Mouse (Mus musculus) cerebellum, adult (tissue): ENCODE measurements around the gene Apol9b.

Experiments
- ATAC-seq: cut with Nextera tagmentation; 2 replicates; pipeline ENCODE4 v1.9.2; 2017; ENCODE audit warnings: mild to moderate bottlenecking, moderate library complexity, mixed read lengths; ENCODE audit not compliant: insufficient number of reproducible peaks, low FRiP score, low TSS enrichment

Gene Apol9b

GRCm38 (mm10) chr15:77745081-77745480 is 16.2 kb downstream of the Apol9b start:
- no peak for ATAC-seq

GRCm38 (mm10) chr15:77746326-77746725 is 17.5 kb downstream of the Apol9b start:
- no peak for ATAC-seq

- no peak for ATAC-seq
Observed at GRCm38 (mm10) chr15:77748414-77748813, 19.6 kb downstream of the Apol9b start.

DNA sequence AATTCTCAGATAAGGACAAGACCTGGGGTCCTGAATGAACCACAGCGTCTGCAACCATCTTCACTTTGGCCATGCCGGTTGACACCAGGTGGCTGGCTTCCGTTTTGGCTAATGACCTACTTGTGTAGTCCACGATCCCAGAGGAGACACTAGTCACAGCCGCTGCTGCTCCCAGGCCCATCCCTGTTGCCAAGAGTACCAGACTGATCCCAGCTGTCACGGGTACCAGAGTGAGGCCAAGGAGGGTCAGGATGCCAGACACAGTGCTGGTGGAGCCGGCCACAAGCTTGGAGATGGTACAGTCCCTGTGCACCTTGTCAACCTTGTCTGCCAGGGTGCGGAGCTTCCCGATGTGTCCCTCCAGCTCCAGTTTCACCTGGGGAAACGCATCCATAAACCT is 20.9 kb downstream of the Apol9b start:
- ATAC-seq, result peak; percentile 89

DNA sequence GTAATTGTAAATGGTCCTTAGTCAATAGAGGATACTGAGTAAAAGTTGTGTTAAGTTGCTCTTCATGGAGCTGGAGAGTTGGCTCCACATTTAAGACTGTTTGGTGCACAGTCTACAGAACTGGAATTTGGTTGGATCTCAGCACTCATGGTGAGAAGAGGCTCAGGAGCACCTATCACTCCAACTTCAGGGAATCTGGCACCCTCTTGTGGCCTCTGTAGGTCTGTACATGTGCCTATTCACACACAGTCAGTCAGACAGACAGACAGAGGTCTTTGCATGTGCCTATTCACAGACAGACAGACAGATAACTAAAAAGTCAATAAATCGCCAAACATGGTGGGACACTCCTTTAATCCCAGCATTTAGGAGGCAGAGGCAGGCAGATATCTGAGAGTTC is 21.6 kb downstream of the Apol9b start:
- no peak for ATAC-seq

DNA sequence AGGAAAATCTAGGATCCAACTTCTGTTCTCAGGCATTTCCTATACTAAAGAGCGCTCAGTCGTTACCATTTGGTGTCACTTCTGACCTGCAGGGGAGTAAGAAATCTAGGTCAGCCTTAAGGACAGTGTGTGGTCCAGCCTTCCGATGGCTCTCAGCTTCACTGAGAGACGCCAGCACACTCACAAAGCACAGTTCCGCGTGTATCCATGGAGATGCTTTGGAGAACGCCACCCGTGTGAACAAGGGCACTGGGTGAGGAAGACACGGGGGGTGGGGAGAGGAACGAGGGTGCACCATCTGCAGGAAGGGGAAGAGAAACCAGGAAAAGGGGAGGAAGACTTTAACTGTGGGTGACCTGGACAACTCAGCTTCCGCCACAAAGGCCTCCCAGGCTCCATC is 23.6 kb downstream of the Apol9b start:
- no peak for ATAC-seq

DNA sequence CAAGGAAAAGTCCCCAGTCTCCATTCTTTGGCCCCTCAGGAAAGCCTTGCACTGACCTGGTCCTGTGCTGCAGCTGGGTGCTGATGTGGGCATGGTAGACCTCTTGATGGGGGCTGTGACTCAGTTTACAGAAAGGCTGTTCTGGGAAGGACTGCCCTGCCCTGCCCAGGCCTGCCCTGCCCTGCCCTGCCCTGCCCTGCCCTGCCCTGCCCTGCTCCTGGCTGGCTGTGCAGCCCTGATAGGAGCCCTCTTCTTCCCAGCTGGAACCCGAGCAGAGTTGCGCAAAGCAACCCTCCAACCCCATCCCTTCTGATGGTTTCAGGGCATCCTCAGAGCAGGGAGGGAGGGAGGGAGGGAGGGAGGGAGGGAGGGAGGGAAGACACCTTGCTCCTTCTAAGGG is 26.3 kb downstream of the Apol9b start:
- no peak for ATAC-seq

DNA sequence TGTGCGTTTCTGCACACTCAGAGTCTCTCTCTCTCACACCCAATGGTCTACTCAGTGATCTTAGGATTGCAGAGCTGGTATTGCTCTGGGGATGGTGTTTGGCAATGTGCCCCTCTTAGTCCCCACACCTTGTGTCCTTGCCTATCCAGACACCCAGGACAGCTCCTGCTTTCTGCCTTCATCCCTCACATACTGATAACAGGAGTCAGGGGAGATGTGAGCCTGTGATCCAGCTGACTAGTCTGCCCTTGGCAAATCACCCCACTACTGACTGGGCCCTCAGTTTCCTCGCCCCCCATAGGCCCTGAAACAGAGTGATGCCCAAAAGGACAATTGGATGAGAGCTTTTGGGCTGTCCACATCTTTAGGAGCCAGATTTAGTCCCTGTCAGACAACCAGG is 27.2 kb downstream of the Apol9b start:
- ATAC-seq, result no peak

- ATAC-seq, result peak; percentile 57
Observed at GRCm38 (mm10) chr15:77756848-77757247, 28.0 kb downstream of the Apol9b start, which contains the start of gene Apol8. Gene Apol8, minus strand, starts transcription at chr15:77757003.

- no peak for ATAC-seq
Observed at GRCm38 (mm10) chr15:77757586-77758226, 28.9 kb downstream of the Apol9b start.

DNA sequence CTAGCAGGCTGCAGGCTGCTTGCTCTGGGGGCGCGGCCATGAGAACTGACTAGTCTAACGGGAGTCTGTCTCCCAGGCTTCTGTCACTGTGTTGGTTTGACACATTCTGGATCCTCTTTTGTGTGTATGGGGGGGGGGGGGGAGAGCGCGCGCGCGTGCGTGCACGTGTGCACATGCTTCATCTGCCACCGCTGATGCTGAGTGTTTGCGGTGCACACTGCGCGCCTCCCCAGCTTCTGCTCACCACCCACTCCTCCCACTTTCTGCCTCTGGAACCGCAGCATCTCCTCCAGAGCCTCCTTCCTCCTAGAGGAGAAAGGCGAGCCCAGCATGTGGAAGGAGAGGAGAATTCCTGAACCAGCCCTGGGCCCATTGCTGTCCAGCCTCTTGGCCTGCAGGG is 31.2 kb downstream of the Apol9b start:
- ATAC-seq, result no peak

DNA sequence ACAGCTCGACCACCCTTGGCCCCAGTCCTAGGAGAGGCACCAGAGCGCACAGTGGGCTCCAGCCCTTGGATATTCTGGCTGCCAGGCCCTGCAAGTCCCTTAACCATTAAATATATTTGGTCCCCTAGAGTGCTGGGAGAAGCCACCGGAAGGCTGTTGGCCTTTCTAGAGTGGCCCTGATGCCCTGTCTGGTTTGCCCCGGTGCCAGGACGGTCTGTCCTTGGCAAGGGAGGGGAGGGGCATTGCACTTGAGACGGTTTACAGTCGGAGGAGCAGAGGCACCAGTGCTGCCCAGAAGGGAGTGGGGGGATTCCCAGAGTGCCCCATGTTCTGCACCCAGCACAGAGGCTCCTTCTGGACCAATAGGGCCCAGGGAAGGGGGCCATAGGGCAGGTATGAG is 32.2 kb downstream of the Apol9b start:
- ATAC-seq, result no peak

GRCm38 (mm10) chr15:77761561-77762380 is 32.9 kb downstream of the Apol9b start:
- no peak for ATAC-seq

- ATAC-seq, result no peak
Observed at GRCm38 (mm10) chr15:77763050-77763449, 34.2 kb downstream of the Apol9b start.

GRCm38 (mm10) chr15:77763702-77764101 is 34.9 kb downstream of the Apol9b start:
- ATAC-seq, result no peak

GRCm38 (mm10) chr15:77764391-77765006 is 35.7 kb downstream of the Apol9b start:
- ATAC-seq, result no peak

DNA sequence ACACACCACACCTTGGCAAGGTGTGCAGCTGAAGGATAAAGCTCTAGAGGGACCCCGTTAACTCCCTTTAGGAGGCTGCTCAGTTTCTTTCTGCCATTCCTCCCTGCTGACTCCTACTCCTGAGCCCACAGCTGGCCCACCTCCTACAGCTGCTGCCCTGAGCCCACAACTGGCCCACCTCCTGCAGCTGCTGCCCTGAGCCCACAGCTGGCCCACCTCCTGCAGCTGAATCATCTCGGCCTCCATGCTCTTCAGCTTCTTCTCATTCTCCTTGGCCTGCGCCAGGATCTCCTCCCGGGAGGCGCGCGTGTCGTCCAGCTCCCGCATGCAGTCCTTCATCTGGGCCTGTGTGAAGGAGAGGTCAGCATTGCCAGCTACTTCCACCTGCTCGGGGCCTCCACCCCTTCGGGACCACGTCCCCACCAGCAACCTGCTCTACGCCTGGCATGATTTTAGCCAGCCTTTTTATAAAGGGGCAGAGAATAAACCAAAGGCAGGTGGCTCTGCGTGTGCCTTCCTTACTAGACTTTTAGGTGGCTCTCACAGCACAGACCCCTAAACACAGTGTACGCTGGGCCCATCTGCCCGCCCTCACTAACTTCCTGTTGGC is 36.8 kb downstream of the Apol9b start:
- ATAC-seq, result no peak

DNA sequence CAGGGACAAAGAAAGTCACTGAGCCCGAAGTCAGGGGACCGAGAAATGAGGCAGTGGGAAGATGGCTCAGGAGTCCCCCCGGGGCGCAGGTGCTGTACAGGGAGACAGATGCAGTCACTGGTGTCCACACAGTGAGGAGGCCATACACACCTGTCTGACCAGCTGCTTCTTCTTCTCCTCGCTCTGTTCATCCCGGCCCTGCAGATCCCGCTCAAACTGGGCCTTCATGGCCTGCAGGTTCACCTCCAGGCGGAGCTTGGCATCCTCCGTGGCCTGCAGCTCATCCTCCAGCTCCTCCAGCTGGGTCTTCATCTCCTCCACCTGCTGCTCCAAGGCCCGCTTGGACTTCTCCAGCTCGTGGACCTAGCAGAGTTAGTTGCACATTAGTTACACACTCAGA is 38.1 kb downstream of the Apol9b start:
- ATAC-seq, result no peak

DNA sequence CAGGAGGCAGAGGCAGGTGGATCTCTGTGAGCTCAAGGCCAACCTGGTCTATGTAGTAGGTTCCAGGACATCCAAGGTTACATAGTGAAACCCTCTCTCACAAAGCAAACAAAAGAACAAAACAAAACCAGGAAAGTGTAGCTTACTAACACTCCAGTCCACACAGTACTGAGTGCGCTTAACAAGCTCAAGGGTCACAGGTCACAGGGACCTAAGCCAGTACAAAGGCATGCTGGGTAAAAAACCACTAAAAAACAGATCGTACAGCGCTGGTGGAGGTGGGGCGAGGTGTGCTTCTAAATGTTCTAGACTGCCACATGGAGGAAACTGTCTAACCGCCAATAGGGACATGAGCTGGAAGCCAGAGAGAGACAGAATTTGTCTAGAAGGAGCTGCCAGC is 41.5 kb downstream of the Apol9b start:
- no peak for ATAC-seq

DNA sequence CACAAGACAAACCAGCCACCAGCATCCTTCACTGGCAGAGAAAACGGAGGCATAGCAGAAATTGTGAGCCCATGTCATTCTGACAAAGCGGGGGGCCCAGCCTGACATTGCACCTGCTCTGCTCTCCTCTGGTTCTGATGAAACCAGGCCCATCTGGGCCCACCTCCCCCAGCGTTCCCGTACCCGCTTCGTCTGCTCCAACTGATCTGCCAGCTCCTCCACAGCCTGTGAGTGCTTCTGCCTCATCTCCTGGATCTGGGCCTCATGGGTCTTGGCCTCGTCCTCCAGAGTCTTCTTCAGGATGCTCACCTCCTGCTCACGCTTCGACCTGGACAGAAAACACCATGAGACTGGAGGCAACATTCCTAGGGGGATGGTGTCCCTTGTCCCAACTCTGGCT is 42.1 kb downstream of the Apol9b start:
- ATAC-seq, result no peak
